ENCODE assay signal across 10 mouse cellular contexts in the genomic region with DNA sequence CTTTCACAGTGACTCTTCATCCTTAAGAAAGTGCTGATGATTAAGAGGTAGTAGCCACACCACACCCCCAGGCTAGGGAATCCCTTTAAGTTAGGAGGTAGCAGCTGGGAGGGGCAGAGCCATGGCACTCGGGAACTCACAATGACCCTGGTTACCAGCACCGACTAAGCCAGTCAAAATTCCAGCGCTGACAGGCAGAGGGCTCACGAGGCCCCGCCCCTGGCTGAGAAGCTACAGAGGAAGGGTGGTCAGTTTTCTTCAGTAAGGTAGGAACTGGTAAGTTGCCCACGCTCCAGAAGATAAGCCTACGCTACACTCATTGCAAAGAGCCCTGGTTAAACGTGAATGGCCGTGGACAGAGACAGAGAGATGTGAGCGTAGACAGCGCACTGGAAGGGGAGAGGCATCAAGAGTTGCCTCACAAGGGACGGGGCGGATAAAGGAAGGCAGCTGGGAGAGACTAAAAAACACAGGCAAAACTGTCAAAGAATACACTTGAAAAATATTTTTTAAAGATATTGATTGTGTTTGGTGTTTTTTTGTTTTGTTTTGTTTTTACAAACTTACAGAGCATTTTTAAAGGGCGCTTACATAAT.
A peak's percentile ranks its signal among the peaks of the same experiment; 100 is the strongest.
DNase-seq lines count a peak whose midpoint lies in the region; ATAC-seq and TF ChIP-seq lines count a peak whose summit lies in the region.
"Had no signal": no experiment of that assay in that cellular context is flagged by ENCODE, and none has a peak within 500 bp of the region (broad histone marks: within the 10 kb centered on the region; RNA-seq: fewer than 3 reads in every experiment).

No protein-coding gene starts in this region.

- no peaks in the 10 kb centered on the region for H3K36me3 ChIP-seq in intestine, embryonic 14.5 days (ENCODE audit: control insufficient read depth, insufficient read depth, low read length)
- H3K36me3 ChIP-seq in intestine, postnatal 0 days (ENCODE audit: control insufficient read depth, insufficient read depth) = no peaks in the 10 kb centered on the region
- H3K36me3 ChIP-seq in stomach, embryonic 16.5 days (ENCODE audit: control insufficient read depth, insufficient read depth, low read length) = no peaks in the 10 kb centered on the region

- H3K4me2 ChIP-seq in intestine, embryonic 14.5 days (ENCODE audit: low read length) = no peak overlapping the region
- no peak overlapping the region for H3K4me2 ChIP-seq in intestine, postnatal 0 days (replicated peaks; ENCODE audit: low read depth)
- 0 out of 2 replicates have a peak overlapping the region, but pooled peaks have one; percentile 9 for H3K4me2 ChIP-seq in stomach, embryonic 16.5 days (ENCODE audit: low read depth, low read length)
- H3K4me2 ChIP-seq: hindbrain, embryonic 14.5 days had no signal

- no peak overlapping the region for H3K4me3 ChIP-seq in intestine, embryonic 14.5 days (ENCODE audit: low read depth, low read length)
- no peak overlapping the region for H3K4me3 ChIP-seq in intestine, postnatal 0 days (ENCODE audit: low read depth, low read length)
- no peak overlapping the region for H3K4me3 ChIP-seq in stomach, embryonic 16.5 days (replicated peaks; ENCODE audit: low read length)
- H3K4me3 ChIP-seq: layer of hippocampus, adult 2 months had no signal

- H3K27me3 ChIP-seq in intestine, embryonic 14.5 days (replicated peaks; ENCODE audit: control insufficient read depth, insufficient read depth, low read length) = no peaks in the 10 kb centered on the region
- no peaks in the 10 kb centered on the region for H3K27me3 ChIP-seq in intestine, postnatal 0 days (replicated peaks; ENCODE audit: control insufficient read depth, insufficient read depth, low read length)
- no peaks in the 10 kb centered on the region for H3K27me3 ChIP-seq in stomach, embryonic 16.5 days (ENCODE audit: control insufficient read depth, insufficient read depth, low read length)

- H3K9me3 ChIP-seq in intestine, embryonic 14.5 days (ENCODE audit: control insufficient read depth, low read length) = no peaks in the 10 kb centered on the region
- no peaks in the 10 kb centered on the region for H3K9me3 ChIP-seq in intestine, postnatal 0 days (ENCODE audit: control insufficient read depth)
- no peaks in the 10 kb centered on the region for H3K9me3 ChIP-seq in stomach, embryonic 16.5 days (replicated peaks; ENCODE audit: control insufficient read depth, low read length)

- no peak for TF ChIP-seq CTCF in intestine, postnatal 0 days (IDR thresholded peaks at IDR 0.05; ENCODE audit: low read depth)

- WGBS in intestine, embryonic 14.5 days = 35% methylated on average over 14 of the region's 14 CpGs
- WGBS in intestine, postnatal 0 days = 45% methylated on average over 14 of the region's 14 CpGs
- 39% methylated on average over 14 of the region's 14 CpGs for WGBS in stomach, embryonic 16.5 days

- no peak overlapping the region for H3K27ac ChIP-seq in intestine, embryonic 14.5 days (ENCODE audit: low read depth)
- H3K27ac ChIP-seq in intestine, postnatal 0 days (ENCODE audit: low read depth, low read length) = no peak overlapping the region
- no peak overlapping the region for H3K27ac ChIP-seq in stomach, embryonic 16.5 days (ENCODE audit: low read length)
- H3K27ac ChIP-seq: hindbrain, embryonic 14.5 days; layer of hippocampus, adult 2 months had no signal

- H3K9ac ChIP-seq in intestine, embryonic 14.5 days (ENCODE audit: low read length) = no peak overlapping the region
- H3K9ac ChIP-seq in intestine, postnatal 0 days (ENCODE audit: low read depth, low read length) = no peak overlapping the region
- H3K9ac ChIP-seq in stomach, embryonic 16.5 days (ENCODE audit: low read length) = no peak overlapping the region
- H3K9ac ChIP-seq: hindbrain, embryonic 14.5 days had no signal

- H3K4me1 ChIP-seq in intestine, embryonic 14.5 days (replicated peaks; ENCODE audit: control insufficient read depth, insufficient read depth, low read length) = peaks cover 5% of the 10 kb centered on the region; the same call in 1 of the 2 replicates
- no peaks in the 10 kb centered on the region for H3K4me1 ChIP-seq in intestine, postnatal 0 days (replicated peaks; ENCODE audit: control insufficient read depth, insufficient read depth, low read length)
- peaks cover 5% of the 10 kb centered on the region; the same call in 1 of the 2 replicates for H3K4me1 ChIP-seq in stomach, embryonic 16.5 days (ENCODE audit: control insufficient read depth, insufficient read depth, low read length)

- peak; percentile 61 for DNase-seq in adrenal gland, adult 2 months
- no peak for DNase-seq in adrenal gland, adult 18-20 months (ENCODE audit: low spot score in 2 of 2)
- DNase-seq in intestine, embryonic 14.5 days (ENCODE audit: low spot score) = no peak
- peak; percentile 16 for DNase-seq in ovary, postnatal 36 days (ENCODE audit: low spot score)
- no peak for DNase-seq in ovary, postnatal 14 days (ENCODE audit: low spot score)

- peak; percentile 50; the same call in 1 of the 2 replicates for ATAC-seq in intestine, embryonic 14.5 days (replicated peaks; ENCODE audit: low FRiP score, low TSS enrichment, low read depth)
- no peak for ATAC-seq in intestine, postnatal 0 days
- no peak for ATAC-seq in stomach, embryonic 16.5 days (ENCODE audit: insufficient read depth, low FRiP score)
- no peak for ATAC-seq in CD4-positive, CD25-positive, alpha-beta regulatory T cell, adult 4 months

Comparison
In these comparisons a context has a peak if more than half of its experiments do, and no peak if none do; other contexts are left out.
1. DNase-seq: peak in adrenal gland, adult 2 months (single experiment) and ovary, postnatal 36 days (single experiment); none in adrenal gland, adult 18-20 months (0 of 2), intestine, embryonic 14.5 days (single experiment) and ovary, postnatal 14 days (single experiment).